Mouse (Mus musculus) T-helper 17 cell (primary cell): ENCODE data around the gene Atp5mpl.

Source experiments
- in situ Hi-C, 2 experiments: fragments of 300-600 bp; cut with MboI, MseI; formaldehyde crosslinking; loops; 1 replicate in 1 of 2; 2 replicates in 1 of 2; pipeline ENCODE4 v1.15.1; 2025; ENCODE audit warnings: high pct_unique_total_duplicates in 2 of 2

Gene Atp5mpl

DNA sequence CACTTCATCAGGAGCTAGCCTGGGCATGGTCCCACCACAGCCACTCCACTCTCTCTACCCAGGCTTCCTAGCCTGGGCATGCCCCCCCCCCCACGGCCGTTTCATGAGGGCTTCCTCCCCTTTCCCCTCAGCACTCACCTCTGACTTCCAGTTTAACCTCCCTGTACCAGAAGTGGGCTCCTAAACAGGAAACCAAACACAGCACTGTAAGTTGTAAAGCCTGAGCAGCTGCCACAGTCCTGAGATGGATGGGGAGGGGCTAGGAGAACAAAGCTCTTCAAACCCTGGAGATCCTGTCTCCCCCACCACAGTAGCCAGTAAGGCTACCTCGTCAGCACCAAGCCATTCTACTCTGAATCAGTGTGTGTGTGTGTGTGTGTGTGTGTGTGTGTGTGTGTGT is 52.7 kb downstream of the Atp5mpl start:
- in situ Hi-C loops: no loop called here

DNA sequence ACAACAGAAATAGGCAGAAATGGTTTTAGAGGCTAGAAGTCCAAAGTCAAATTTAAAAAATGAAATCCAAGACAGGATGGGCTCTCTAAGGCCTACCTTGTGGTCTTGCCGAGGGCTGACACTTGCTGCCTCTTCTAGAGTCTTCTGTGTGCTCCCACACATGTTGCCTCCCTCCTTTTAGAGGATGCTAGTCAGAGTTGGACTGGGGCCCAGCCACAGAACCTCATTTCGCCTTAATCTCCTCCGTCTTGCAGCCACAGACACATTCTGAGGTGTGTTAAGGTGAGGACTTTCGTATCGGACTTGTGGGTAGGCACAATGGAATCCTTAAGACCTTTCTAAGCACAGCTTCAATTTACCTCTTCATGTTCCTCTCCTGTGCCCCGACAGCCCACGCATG is 54.0 kb downstream of the Atp5mpl start:
- in situ Hi-C loops: no loop called here

DNA sequence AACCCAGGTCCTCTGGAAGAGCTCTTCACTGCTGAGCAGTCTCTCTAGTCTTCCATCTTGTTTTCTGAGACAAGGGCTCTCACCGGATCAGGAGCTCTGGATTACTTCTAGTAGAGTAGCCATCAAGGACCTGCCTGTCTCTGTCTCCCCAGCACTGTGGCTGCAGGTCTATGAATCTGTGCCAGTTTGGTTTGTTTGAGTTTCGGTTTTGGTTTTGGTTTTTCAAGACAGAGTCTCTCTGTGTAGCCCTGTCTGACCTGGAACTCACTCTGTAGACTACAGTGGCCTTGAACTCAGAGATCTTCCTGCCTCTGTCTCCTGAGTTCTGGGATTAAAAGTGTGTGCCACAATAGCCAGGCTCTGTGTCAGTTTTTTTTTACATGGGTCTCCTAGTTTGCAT is 55.0 kb downstream of the Atp5mpl start:
- in situ Hi-C loops: no loop called here
